Mouse (Mus musculus) CH12.LX (cell line): Measurements from ENCODE around the gene Col4a4. TPM values are rescaled to one million over a fixed set of nuclear protein-coding genes. Genes with fewer than 3 reads are reported as not detected.

Source experiments
- DNase-seq: peaks from one replicate; pipeline ENCODE4 v3.0.0-alpha.2; 2013; ENCODE audit errors: extremely low read depth
- H3K27ac ChIP-seq: 2 replicates; pipeline ENCODE4 v1.5.1; 2012; ENCODE audit warnings: low read depth, mild to moderate bottlenecking, control low read depth, moderate library complexity; ENCODE audit not compliant: insufficient read depth
- H3K27me3 ChIP-seq: replicated peaks from 2 replicates; pipeline ENCODE3; 2012; ENCODE audit warnings: inconsistent platforms
- H3K36me3 ChIP-seq, 2 experiments: replicated peaks in 1 of 2; 2 replicates each; pipeline versions ENCODE3 to v1.6.1; 2012; ENCODE audit warnings: inconsistent platforms in 1 of 2, low read length in 1 of 2, mild to moderate bottlenecking in 1 of 2, mixed read lengths in 1 of 2, moderate library complexity in 1 of 2; ENCODE audit not compliant: control insufficient read depth in 1 of 2, insufficient read depth in 1 of 2
- H3K4me1 ChIP-seq, 2 experiments: 2 replicates each; pipeline ENCODE4 v1.6.1; 2012; ENCODE audit warnings: inconsistent platforms in 1 of 2, moderate library complexity in 1 of 2; ENCODE audit not compliant: insufficient read depth in 2 of 2, control insufficient read depth in 1 of 2
- H3K4me2 ChIP-seq: 2 replicates; pipeline ENCODE4 v1.6.1; 2012; ENCODE audit warnings: low read depth, mild to moderate bottlenecking, control low read depth; ENCODE audit not compliant: poor library complexity, insufficient read depth, severe bottlenecking
- H3K4me3 ChIP-seq, 3 experiments: fragments of 150-350 bp in 1 of 3; sonication (generic) in 1 of 3; replicated peaks in 1 of 3; 2 replicates each; pipeline versions ENCODE3 to v1.5.1; 2011 to 2012; ENCODE audit warnings: low read depth in 2 of 3, low read length in 2 of 3, mild to moderate bottlenecking in 2 of 3, moderate library complexity in 2 of 3, control low read depth in 1 of 3, improper control_type of control experiment in 1 of 3, inconsistent platforms in 1 of 3, mixed read lengths in 1 of 3; ENCODE audit not compliant: poor library complexity in 1 of 3
- H3K79me2 ChIP-seq: replicated peaks from 2 replicates; pipeline ENCODE4 v1.6.1; 2012; ENCODE audit warnings: mild to moderate bottlenecking, moderate library complexity; ENCODE audit not compliant: control insufficient read depth, poor library complexity, insufficient read depth, severe bottlenecking; ENCODE audit errors: extremely low read depth
- H3K9ac ChIP-seq: 2 replicates; pipeline ENCODE4 v1.6.1; 2012; ENCODE audit warnings: low read depth, mild to moderate bottlenecking, control low read depth, moderate library complexity; ENCODE audit not compliant: insufficient read depth
- H3K9me3 ChIP-seq: replicated peaks from 2 replicates; pipeline ENCODE3; 2012; ENCODE audit warnings: low read length, inconsistent platforms, mixed read lengths
- BHLHE40 ChIP-seq: IDR thresholded peaks from 2 replicates; pipeline ENCODE4 v1.6.1; 2011; ENCODE audit warnings: mild to moderate bottlenecking, low read depth, low read length, improper control_type of control experiment
- CHD1 ChIP-seq: IDR thresholded peaks from 2 replicates; pipeline ENCODE4 v1.6.1; 2012; ENCODE audit warnings: low read depth, low read length, improper control_type of control experiment, inconsistent platforms
- CHD2 ChIP-seq: IDR thresholded peaks from 2 replicates; pipeline ENCODE4 v1.6.1; 2011; ENCODE audit warnings: low read length, improper control_type of control experiment
- E2F4 ChIP-seq: IDR thresholded peaks from 2 replicates; pipeline ENCODE4 v1.6.1; 2011; ENCODE audit warnings: low read depth, low read length, improper control_type of control experiment; ENCODE audit not compliant: insufficient replicate concordance
- JUN ChIP-seq: IDR thresholded peaks from 2 replicates; pipeline ENCODE4 v1.6.1; 2011; ENCODE audit warnings: low read depth, mild to moderate bottlenecking, low read length, improper control_type of control experiment, moderate library complexity; ENCODE audit not compliant: insufficient read depth
- MAFK ChIP-seq: IDR thresholded peaks from 2 replicates; pipeline ENCODE4 v1.6.1; 2011; ENCODE audit warnings: low read length, improper control_type of control experiment; ENCODE audit not compliant: insufficient replicate concordance
- MEF2A ChIP-seq: IDR thresholded peaks from 2 replicates; pipeline ENCODE4 v1.6.1; 2014; ENCODE audit warnings: low read depth, mild to moderate bottlenecking, inconsistent platforms, low read length, improper control_type of control experiment, borderline replicate concordance
- NRF1 ChIP-seq: IDR thresholded peaks from 2 replicates; pipeline ENCODE4 v1.6.1; 2014; ENCODE audit warnings: low read depth, mild to moderate bottlenecking, inconsistent platforms, low read length, improper control_type of control experiment, moderate library complexity
- POLR2A ChIP-seq: IDR thresholded peaks from 2 replicates; pipeline ENCODE4 v1.6.1; 2011; ENCODE audit warnings: low read depth, mild to moderate bottlenecking, improper control_type of control experiment, low read length
- dilution Hi-C: fragments of 300-500 bp; cut with MboI; formaldehyde crosslinking; loops from 2 replicates; pipeline ENCODE4 v1.14.3; 2020; ENCODE audit warnings: low sequenced_read_pairs; ENCODE audit not compliant: extremely low pct_unique_long_range_greater_than_20kb, extremely low pct_ligation_motif_present
- in situ Hi-C: fragments of 300-500 bp; cut with MboI; formaldehyde crosslinking; loops from 3 replicates; pipeline ENCODE4 v1.14.3; 2019; ENCODE audit warnings: low sequenced_read_pairs, low pct_ligation_motif_present, low pct_unique_long_range_greater_than_20kb, mixed read lengths
- polyA plus RNA-seq: library from polyadenylated mRNA; unstranded; fragments of >175 nt; gene quantifications from 2 replicates; pipeline ENCODE4 v1.2.1, GENCODE M21; 2012; ENCODE audit warnings: low read depth; ENCODE audit not compliant: insufficient read length
- total RNA-seq, 2 experiments: library from RNA; depleted of rRNA; stranded (reverse); fragments of 300-350 nt in 1 of 2; fragments of >200 nt in 1 of 2; gene quantifications; 2 replicates each; pipeline ENCODE4 v1.2.3; 2012 to 2014

Col4a4 gene
- total and polyA plus RNA-seq, 3 experiments, result under 0.01 to 0.03 TPM; not detected in 1

GRCm38 (mm10) chr1:82451927-82452651, 134.6 kb downstream of the Col4a4 start:
- H3K27me3 ChIP-seq, result no peaks in the 10 kb centered on the region
- no peak for TF ChIP-seq MEF2A
- TF ChIP-seq NRF1, result no peak
- TF ChIP-seq, all 38 proteins: peak for 0
- no peak for DNase-seq
- H3K4me3 ChIP-seq, result no peak overlapping the region
- no peak overlapping the region for H3K9ac ChIP-seq
- no peak overlapping the region for H3K27ac ChIP-seq
- H3K4me2 ChIP-seq, result no peak overlapping the region
- H3K9me3 ChIP-seq, result no peaks in the 10 kb centered on the region
- peaks cover 0 to 2% of the 10 kb centered on the region in 2 experiments for H3K36me3 ChIP-seq
- dilution Hi-C loops (no loop called here), in situ Hi-C loops (no loop called here)
- H3K4me1 ChIP-seq, result no peaks in the 10 kb centered on the region
- H3K79me2 ChIP-seq, result no peaks in the 10 kb centered on the region

GRCm38 (mm10) chr1:82449851-82450250, 136.8 kb downstream of the Col4a4 start:
- H3K9me3 ChIP-seq, result no peaks in the 10 kb centered on the region
- no peak overlapping the region for H3K9ac ChIP-seq
- no peaks in the 10 kb centered on the region for H3K79me2 ChIP-seq
- no peak overlapping the region for H3K27ac ChIP-seq
- DNase-seq, result no peak
- H3K4me3 ChIP-seq, result no peak overlapping the region
- H3K36me3 ChIP-seq, result peaks cover 8 to 21% of the 10 kb centered on the region in 2 experiments
- H3K4me1 ChIP-seq, result no peaks in the 10 kb centered on the region
- in situ Hi-C loops (no loop called here), dilution Hi-C loops (no loop called here)
- TF ChIP-seq POLR2A, result no peak
- TF ChIP-seq MAFK, result no peak
- no peak for TF ChIP-seq JUN
- no peak for TF ChIP-seq E2F4
- TF ChIP-seq BHLHE40, result no peak
- no peaks in the 10 kb centered on the region for H3K27me3 ChIP-seq
- H3K4me2 ChIP-seq, result no peak overlapping the region

- H3K4me2 ChIP-seq, result no peak overlapping the region
- in situ Hi-C loops (no loop called here), dilution Hi-C loops (no loop called here)
- no peaks in the 10 kb centered on the region for H3K79me2 ChIP-seq
- no peak overlapping the region for H3K9ac ChIP-seq
- no peak overlapping the region for H3K27ac ChIP-seq
- no peak overlapping the region for H3K4me3 ChIP-seq
- peaks cover 15 to 52% of the 10 kb centered on the region in 2 experiments for H3K36me3 ChIP-seq
- no peak for DNase-seq
- no peaks in the 10 kb centered on the region for H3K9me3 ChIP-seq
- TF ChIP-seq CHD1, result no peak
- TF ChIP-seq CHD2, result no peak
- no peaks in the 10 kb centered on the region for H3K27me3 ChIP-seq
- peaks cover 7 to 14% of the 10 kb centered on the region in 2 experiments for H3K4me1 ChIP-seq
Observed at GRCm38 (mm10) chr1:82446049-82446448, 140.6 kb downstream of the Col4a4 start.
